Mouse (Mus musculus) activated CD4-positive, CD25-positive, alpha-beta regulatory T cell (primary cell): Measurements from ENCODE around the gene Gm6509. TPM values are rescaled to one million over a fixed set of nuclear protein-coding genes. Genes with fewer than 3 reads are reported as not detected.

ENCODE experiments used
- polyA plus RNA-seq, 2 experiments: library from polyadenylated mRNA; unstranded; fragments of 100-300 nt; shearing (Covaris generic); gene quantifications; one replicate each; pipeline ENCODE4 v1.2.1; 2017

Gene Gm6509
- polyA plus RNA-seq, result under 1 TPM in 1 of 2 experiments, not detected in 1; 0.45 TPM

DNA sequence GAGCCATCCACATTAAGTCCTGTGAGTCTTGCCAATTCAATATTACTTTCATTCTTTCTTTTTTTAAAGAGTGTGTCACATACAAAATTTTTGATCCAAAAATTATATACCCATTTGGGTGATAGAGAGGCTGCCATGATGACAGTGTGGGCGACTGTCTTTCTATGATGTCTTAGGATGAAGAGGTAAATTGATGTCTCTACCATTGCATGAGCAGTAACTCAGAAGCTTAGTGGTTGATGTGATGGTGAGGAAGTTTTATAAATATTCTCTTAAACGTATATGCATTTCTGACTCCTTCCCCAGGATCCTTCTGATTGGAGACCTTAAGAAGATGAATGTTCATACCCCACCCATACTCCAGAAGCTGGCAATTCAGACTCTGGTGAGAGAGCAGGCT is at the start of gene Gm6509:
Gene Gm6509 (plus strand): TSS at position 301 of the 400 bp plus-strand sequence.

DNA sequence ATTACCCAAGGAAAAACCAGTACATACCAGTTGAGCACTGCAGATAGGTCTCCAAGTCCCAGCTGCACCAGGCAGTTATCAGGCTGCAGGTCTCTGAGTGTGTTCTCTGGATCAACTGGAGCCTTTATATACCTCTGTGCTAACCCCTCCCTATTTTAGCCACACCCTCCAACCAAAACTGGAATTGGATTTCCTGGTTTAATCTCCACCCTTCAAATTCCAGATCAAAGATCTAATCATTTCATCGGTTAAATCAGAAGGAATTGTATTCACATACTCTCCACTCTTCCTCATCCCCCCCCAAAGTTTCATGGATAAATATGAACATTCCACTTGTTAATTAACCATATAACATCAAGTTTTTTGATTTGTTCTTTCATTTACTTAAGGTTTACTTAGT is 7.5 kb upstream of the Gm6509 start, which contains the start of gene Gm3147:
Gene Gm3147 (minus strand): TSS at position 101 of the 400 bp plus-strand sequence.

DNA sequence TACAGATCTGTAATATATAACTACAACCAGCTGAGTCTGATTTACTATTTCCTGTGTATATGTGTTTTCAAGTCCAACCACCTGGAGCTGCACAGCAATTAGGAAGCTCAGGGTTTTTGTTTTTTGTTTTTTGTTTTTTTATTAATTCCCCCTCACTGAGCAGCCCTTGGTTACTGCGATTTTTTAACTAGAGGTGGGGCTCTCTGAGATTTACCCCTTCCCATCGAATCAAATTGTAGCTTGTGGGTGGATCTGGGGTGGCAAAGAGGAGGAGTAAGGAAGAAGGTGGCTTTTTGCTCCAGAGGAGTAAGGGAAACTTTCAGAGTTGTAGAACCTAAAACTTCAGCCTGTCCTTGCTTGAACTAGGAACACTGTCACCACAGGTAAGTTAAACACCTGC is 24.3 kb downstream of the Gm6509 start, which contains the start of gene Gm6205:
Gene Gm6205 (plus strand): TSS at position 301 of the 400 bp plus-strand sequence.

Other genes starting within 250 kb of the Gm6509 start
- gene Gm7682, start 178.2 kb upstream of the Gm6509 start, polyA plus RNA-seq, result under 1 TPM in 1 of 2 experiments, not detected in 1; 0.23 TPM
- gene Gm3139, start 97.7 kb upstream of the Gm6509 start, polyA plus RNA-seq, result 1 to 10 TPM in 1 of 2 experiments, not detected in 1; 1.3 TPM
- under 1 TPM in 1 of 2 experiments, not detected in 1; 0.58 TPM for gene Gm3147, start 7.6 kb upstream of the Gm6509 start, polyA plus RNA-seq
- not detected for gene Gm6205, start 24.4 kb downstream of the Gm6509 start, polyA plus RNA-seq
- under 1 TPM in 1 of 2 experiments, not detected in 1; 0.96 TPM for gene Gm3183, start 241.5 kb downstream of the Gm6509 start, polyA plus RNA-seq